Mouse (Mus musculus) brain, adult 10 weeks (tissue): ENCODE results near the gene Gm21319. TPM values are rescaled to one million over a fixed set of nuclear protein-coding genes. Genes with fewer than 3 reads are reported as not detected.

Experiments
- polyA plus RNA-seq: library from polyadenylated mRNA; stranded (reverse); fragments of 350-450 nt; fragmentation: Illumina TruSeq; extraction: RNeasy Lipid Tissue Mini Kit (QIAGEN cat#74804); gene quantifications from one replicate; pipeline ENCODE4 v1.2.3, GENCODE M21; 2015; ENCODE audit warnings: low read depth, low replicate concordance

Gene Gm21319
- polyA plus RNA-seq = not detected

DNA sequence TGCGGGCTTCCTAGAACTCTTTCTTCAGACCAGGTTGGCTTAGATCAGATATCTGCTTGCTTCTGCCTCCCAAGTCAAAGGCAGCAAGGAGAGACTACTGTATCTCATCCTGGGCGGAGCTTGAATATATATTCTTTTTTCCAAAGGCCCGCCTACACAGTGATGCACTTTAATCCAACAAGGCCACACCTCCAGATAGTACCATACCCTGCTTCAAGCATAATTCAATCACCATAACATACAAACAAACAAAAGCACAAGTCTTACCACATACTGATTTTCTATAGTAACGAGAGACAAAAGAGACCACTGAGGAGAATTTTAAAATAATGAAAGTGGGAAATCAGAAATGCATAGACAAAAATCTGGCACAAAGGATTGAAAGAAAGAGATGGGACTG, at the start of gene Gm21319:
Gm21319 (minus strand) TSS at position 101 of the 400 bp plus-strand sequence.

DNA sequence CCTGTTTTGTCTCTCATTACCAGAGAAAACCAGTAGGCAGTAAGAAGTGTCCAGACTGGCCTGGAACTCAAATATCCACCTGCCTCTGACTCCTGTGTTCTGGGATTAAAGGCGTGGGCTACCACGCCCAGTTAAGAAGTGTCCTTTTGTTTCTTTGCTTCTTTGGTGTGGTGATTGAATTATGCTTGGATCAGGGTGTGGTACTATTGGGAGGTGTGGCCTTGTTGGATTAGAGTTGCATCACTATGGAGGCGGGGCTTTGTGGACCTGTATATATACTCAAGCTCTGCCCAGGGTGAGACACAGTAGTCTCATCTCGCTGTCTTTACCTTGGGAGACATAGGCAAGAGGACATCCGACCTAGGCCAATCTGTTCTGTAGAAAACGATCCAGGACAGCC, 40.7 kb upstream of the Gm21319 start, which contains the start of gene BB287469:
BB287469 (plus strand) TSS at position 301 of the 400 bp plus-strand sequence.

DNA sequence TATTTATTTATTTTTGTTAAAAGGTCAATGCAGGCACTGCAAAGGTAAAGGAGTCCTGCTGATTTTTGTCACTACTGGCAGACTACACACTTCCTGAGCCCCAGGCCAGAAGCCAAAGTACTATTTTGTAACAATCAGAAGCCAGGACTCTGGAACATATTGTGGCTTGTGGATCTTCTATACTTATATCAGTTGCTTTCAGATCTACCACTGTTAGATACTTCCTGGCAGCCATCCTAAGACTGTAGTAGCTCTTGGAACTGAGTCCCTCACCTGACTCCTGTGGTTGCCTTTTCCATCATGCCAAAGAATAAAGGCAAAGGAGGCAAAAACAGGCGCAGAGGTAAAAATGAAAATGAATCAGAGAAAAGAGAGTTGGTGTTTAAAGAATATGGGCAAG, 19.7 kb upstream of the Gm21319 start, which contains the start of gene Gm21936:
Gm21936 (plus strand) TSS at position 301 of the 400 bp plus-strand sequence.

Other genes with a start within 250 kb of the Gm21319 start
- gene Oog1, start 173.1 kb downstream of the Gm21319 start, polyA plus RNA-seq = not detected
- gene Gm4027, start 156.9 kb downstream of the Gm21319 start, polyA plus RNA-seq = not detected
- not detected for gene Gm16381, start 131.1 kb downstream of the Gm21319 start, polyA plus RNA-seq
- gene Gm21936, start 19.8 kb upstream of the Gm21319 start, polyA plus RNA-seq = not detected
- not detected for gene BB287469, start 40.8 kb upstream of the Gm21319 start, polyA plus RNA-seq
- not detected for gene Gm2001, start 66.6 kb upstream of the Gm21319 start, polyA plus RNA-seq
- not detected for gene Gm2016, start 98.3 kb upstream of the Gm21319 start, polyA plus RNA-seq
- not detected for gene Gm2022, start 119.6 kb upstream of the Gm21319 start, polyA plus RNA-seq
- gene Gm2035, start 144.1 kb upstream of the Gm21319 start, polyA plus RNA-seq = not detected
- not detected for gene Gm2042, start 178.3 kb upstream of the Gm21319 start, polyA plus RNA-seq
- gene Gm2075, start 236.1 kb upstream of the Gm21319 start, polyA plus RNA-seq = not detected
- gene Gm6803, start 243.0 kb upstream of the Gm21319 start, polyA plus RNA-seq = not detected